Mouse (Mus musculus) kidney, adult 2 months (tissue): ENCODE data around the gene Cldn13.

Source experiments
- CTCF ChIP-seq: fragments of 200-500 bp; conservative IDR thresholded peaks from 2 replicates; pipeline ENCODE4 v1.5.1; 2011; ENCODE audit warnings: low read depth, mild to moderate bottlenecking, control low read depth, low read length, moderate library complexity, mixed read lengths; ENCODE audit not compliant: insufficient read depth, insufficient read length
- POLR2A ChIP-seq: fragments of 200-500 bp; IDR thresholded peaks from one replicate; pipeline ENCODE4 v1.6.1; 2011; ENCODE audit warnings: low read depth, low read length, control low read depth

- TF ChIP-seq CTCF (no peak), POLR2A (no peak)
Measured at GRCm38 (mm10) chr5:134929988-134930387, 14.7 kb upstream of the Cldn13 start.
